Mouse (Mus musculus) brain, embryonic 14.5 days (tissue): ENCODE data around the gene Fam216b. TPM values are rescaled to one million over a fixed set of nuclear protein-coding genes. Genes with fewer than 3 reads are reported as not detected.

Experiments
- DNase-seq: peaks from one replicate; pipeline ENCODE4 v3.0.0-alpha.2; 2011; ENCODE audit warnings: low read depth
- CTCF ChIP-seq: fragments of 200-500 bp; IDR thresholded peaks from 2 replicates; pipeline ENCODE4 v1.5.1; 2012; ENCODE audit warnings: inconsistent platforms, mild to moderate bottlenecking, moderate library complexity, borderline replicate concordance; ENCODE audit not compliant: insufficient read depth, insufficient read length; ENCODE audit errors: extremely low read depth
- POLR2A ChIP-seq: fragments of 200-500 bp; IDR thresholded peaks from 2 replicates; pipeline ENCODE4 v1.6.1; 2012; ENCODE audit warnings: mild to moderate bottlenecking, inconsistent platforms, borderline replicate concordance; ENCODE audit not compliant: poor library complexity, insufficient read depth, insufficient read length, severe bottlenecking; ENCODE audit errors: extremely low read depth
- polyA plus RNA-seq: library from polyadenylated mRNA; depleted of rRNA; stranded (reverse); fragments of >200 nt; gene quantifications from 2 replicates; pipeline ENCODE4 v1.2.3, GENCODE M21; 2012; rRNA removed

Fam216b gene
- polyA plus RNA-seq, 1 experiment = 0.38 TPM

GRCm38 (mm10) chr14:78041886-78042526 lies 46.8 kb downstream of the Fam216b start:
- no peak for TF ChIP-seq POLR2A
- peak; percentile 28; the same call in 1 of the 2 replicates for TF ChIP-seq CTCF
- no peak for DNase-seq

- TF ChIP-seq CTCF (no peak), POLR2A (no peak)
- no peak for DNase-seq
These were observed 48.2 kb downstream of the Fam216b start for GRCm38 (mm10) chr14:78040643-78041042.

GRCm38 (mm10) chr14:78038876-78039275 lies 49.9 kb downstream of the Fam216b start:
- TF ChIP-seq POLR2A = no peak
- TF ChIP-seq CTCF = no peak
- DNase-seq = peak; percentile 73

Other genes with a start within 250 kb of the Fam216b start
- gene Dnajc15, start 213.9 kb downstream of the Fam216b start, polyA plus RNA-seq = 14.2 and 15.5 TPM in 2 replicates
- 0.15 and 0.28 TPM in 2 replicates for gene Epsti1, start 184.8 kb downstream of the Fam216b start, polyA plus RNA-seq
- gene Tnfsf11, start 219.0 kb upstream of the Fam216b start, polyA plus RNA-seq = 0.12 and 0.15 TPM in 2 replicates